Mouse (Mus musculus) cerebellum, adult 9-11 months (tissue): Measurements from ENCODE around the gene Mfsd10.

ENCODE experiments used
- DNase-seq: peaks from one replicate; pipeline ENCODE4 v3.0.0; 2022

The Mfsd10 gene

GRCm38 (mm10) chr5:34636481-34637287 lies at the start of gene Mfsd10:
Mfsd10 (minus strand) TSS chr5:34637212.
- peak; percentile 81 for DNase-seq

GRCm38 (mm10) chr5:34670280-34670679 lies 33.3 kb upstream of the Mfsd10 start:
- DNase-seq = no peak

DNA sequence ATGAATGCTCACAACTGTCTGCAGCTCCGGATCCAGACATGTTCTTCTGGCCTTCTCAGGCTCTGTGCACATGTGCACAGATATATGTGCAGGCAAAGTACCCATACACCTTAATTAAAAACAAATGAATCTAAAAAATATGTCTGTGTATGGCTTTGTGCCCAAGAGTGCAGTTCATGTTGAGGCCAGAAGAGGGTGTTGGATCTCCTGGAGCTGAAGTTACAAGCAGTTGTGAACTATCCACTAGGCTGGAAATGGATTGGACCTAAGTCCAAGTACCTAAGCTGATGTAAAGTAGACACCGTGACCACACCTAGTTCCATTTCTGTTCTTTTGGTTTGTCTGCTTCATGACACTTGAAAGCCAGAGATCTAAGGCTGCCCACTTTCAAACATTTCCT lies 32.5 kb upstream of the Mfsd10 start:
- DNase-seq = no peak

DNA sequence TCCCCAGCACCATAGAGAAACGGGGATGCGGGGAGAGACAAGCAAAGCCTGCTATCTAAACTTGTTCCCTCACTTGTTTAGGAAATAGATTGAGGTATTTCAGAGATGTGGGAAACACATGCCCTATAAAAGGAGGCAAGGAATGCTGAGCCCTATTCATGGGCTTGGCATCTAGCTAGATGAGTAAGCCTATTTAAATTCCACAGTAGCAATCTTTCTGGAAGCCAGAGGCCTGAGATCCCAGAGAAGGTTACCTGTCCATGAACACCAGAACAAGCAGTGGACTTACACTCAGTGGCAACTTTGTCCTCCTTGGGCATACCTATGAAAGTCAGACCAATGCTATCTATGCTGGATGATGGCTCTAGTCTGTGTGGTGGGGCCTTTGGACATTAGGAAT lies 26.2 kb upstream of the Mfsd10 start:
- DNase-seq = no peak

DNA sequence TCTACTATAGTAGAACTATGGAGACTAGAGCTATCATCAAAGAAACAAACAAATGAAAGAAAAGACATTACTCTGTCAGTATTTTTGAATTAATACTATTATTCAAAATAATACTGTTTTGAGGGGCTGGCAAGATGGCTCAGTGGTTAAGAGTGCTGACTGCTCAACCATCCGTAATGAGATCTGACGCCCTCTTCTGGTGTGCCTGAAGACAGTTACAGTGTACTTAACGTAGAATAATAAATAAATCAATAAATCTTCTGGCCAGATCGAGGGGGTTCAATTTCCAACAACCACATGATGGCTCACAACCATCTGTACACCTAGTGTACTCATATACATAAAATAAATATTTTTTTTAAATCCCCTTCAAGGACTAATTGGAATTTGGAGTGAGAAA lies 24.9 kb upstream of the Mfsd10 start:
- DNase-seq = no peak

- DNase-seq = no peak
Observed at GRCm38 (mm10) chr5:34660591-34661130, 23.6 kb upstream of the Mfsd10 start.

- peak; percentile 99 for DNase-seq
Observed at GRCm38 (mm10) chr5:34659686-34660590, 22.9 kb upstream of the Mfsd10 start, which contains the start of the genes Nop14 and Grk4. Nop14 (minus strand) TSS chr5:34660148. Grk4 (plus strand) TSS chr5:34660379.

DNA sequence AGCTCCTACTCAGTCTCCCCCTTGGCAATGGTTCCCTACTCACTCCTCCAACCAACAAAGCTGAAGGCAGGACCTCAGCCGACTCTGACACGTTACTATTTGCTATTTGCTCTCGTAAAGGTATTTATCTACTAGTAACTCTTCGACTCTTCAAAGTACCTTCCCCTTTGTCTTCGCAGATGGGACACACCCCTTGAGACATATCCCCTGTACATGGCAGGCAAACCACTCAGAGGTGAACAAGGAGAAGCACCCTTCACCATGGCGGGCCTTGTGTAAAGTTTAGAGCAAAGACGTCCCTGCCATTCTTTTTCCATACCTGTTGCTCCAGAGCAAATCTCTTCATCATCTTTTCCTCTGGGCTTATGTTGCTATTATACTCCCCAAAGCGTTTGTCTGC lies 20.5 kb upstream of the Mfsd10 start:
- DNase-seq = no peak

DNA sequence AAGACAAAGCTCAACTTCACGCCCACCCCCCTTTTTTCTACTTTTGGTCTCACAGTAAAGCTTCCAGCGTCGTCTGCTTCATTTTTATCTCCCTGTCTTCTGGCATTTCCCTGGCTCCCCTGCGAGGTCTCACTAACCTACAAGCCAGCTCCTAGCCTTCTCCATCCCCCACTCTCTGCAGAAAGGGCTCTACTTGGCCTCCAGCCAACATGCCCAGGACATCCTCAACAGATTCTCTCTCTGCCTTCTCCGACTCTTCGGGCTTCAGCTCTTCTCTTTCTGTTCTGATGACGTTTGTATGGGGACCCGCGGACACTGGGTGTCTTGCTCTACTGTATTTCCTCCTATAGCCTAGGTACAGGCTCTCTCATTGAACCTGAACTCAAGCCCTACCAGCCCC lies 17.9 kb upstream of the Mfsd10 start:
- DNase-seq = no peak

- no peak for DNase-seq
Observed at GRCm38 (mm10) chr5:34652961-34653360, 15.9 kb upstream of the Mfsd10 start.

DNA sequence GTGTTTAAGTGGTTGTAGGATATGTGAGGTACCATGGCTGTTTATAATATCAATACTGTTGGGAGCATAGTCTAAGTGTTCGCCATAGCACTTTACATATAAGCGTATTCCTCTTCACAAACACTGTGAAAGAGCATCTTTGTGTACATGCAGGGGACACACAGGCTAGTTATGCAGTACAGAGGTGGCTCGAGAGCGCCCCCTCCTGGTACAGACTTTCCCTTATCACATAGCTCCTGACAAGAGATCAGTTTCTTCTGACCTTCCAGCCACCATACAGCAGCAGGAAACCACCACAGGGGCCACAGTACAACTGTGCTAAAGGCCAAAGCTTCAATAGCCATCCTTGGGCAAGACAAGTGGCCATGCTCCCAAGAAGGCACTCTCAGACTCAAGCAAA lies 10.6 kb upstream of the Mfsd10 start:
- peak; percentile 60 for DNase-seq

GRCm38 (mm10) chr5:34642932-34643331 lies 5.9 kb upstream of the Mfsd10 start:
- peak; percentile 49 for DNase-seq

DNA sequence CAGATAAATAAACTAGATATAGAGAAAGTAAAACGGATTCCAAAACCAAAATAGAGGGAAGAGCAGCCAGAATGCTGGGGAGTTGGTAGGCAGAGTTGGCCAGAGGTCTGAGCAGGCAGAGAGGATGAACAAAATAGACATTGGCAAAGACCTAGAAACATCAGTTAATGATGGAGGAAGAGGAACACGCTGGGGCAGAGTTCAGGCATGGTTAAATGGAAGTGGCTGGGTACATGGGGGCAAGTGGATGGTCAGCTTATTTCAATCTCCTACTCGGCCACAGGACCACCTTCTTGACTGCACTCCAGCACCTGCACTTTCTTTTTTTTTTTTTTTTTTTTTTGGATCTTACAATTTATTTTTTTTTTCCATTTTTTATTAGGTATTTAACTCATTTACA lies 5.0 kb upstream of the Mfsd10 start:
- DNase-seq = no peak

DNA sequence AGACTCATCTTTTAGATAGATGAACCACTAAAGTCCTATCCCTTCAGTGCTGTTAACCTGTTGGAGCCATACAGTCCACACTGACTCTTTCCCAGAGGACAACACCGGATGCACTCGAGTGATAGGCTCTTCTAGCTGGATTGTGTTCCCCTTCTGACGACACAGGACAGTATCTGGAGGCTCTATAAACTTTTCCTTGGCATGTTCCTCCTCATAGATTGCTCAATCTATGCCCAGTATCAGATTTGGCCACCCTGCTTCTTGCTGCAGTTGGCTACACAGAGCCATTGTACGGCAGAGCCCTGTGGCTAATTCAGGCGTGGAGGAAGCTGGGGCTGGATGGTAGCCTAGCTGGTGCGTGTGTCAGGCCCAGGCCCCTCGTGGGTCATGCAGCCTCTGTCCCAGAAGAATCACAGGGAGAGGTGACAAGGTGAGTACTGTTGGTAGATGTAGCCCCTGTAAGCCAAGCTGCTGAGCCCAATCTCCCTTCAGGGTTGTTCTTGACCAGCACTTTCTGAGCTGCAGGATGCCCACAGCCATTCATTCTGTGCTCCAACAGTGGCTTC lies 662 bp upstream of the Mfsd10 start:
- no peak for DNase-seq

GRCm38 (mm10) chr5:34635665-34636192 lies 1.3 kb downstream of the Mfsd10 start:
- peak; percentile 59 for DNase-seq

GRCm38 (mm10) chr5:34634746-34635400 lies 2.1 kb downstream of the Mfsd10 start:
- DNase-seq = no peak

- DNase-seq = no peak
Observed at GRCm38 (mm10) chr5:34633641-34634040, 3.4 kb downstream of the Mfsd10 start.

GRCm38 (mm10) chr5:34632996-34633395 lies 4.0 kb downstream of the Mfsd10 start:
- DNase-seq = no peak

DNA sequence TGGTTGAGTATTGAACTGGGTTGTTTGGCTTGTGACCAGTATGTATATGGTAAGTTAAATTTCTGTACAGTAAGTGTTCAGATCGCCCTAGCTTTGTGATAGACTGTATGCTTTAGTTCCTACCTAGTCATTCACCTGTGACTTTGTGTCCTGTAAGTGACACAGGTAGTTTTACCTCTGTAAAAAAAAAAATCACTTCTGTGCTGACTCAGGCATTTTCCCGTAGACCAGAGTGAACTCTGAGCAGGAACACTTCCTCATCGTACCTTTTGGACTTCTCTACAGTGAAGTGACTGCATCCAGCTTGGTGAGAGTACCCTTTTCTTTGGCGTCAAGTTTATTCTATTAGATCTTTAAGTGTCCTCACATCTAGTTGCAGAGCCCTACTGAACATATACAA lies 27.0 kb downstream of the Mfsd10 start:
- DNase-seq = no peak

DNA sequence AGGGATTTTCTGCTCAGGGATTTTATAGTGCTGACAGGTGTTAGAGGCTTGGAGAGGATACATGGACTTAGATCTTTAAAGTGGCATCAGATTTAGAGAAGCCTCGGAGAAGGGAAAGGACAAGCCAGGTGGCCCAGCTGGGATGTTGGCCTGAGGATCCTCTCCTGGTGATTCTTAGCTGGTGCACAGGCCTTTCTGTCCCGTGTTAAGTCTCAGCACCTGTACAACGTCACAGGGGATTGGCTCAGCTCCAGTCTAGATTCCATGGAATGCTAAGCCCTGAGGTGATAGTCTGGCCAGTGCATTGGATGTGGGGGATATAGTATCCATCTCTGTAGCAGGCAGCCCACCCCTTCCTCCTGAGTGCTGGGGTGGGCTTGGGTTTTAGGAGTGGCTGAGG lies 28.8 kb downstream of the Mfsd10 start:
- DNase-seq = peak; percentile 57

- DNase-seq = peak; percentile 66
Observed at GRCm38 (mm10) chr5:34607100-34607880, 29.7 kb downstream of the Mfsd10 start.

DNA sequence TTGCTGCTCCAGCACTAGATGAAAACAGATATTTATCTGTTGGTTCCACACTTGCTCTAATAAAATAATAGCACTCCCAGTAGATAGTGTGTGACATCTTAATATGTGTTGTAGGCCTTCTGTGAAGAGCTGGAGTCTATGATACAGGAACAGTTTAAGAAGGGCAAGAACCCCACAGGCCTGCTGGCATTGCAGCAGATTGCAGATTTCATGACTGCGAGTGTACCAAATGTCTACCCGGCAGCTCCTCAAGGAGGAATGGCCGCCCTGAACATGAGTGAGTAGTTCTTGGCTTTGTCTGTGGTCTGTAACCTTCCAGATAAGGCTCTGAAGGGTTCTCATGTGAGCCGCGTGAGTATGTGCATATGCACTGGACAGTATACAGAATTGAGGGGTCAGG lies 32.4 kb downstream of the Mfsd10 start:
- DNase-seq = no peak
